In the genomic region with DNA sequence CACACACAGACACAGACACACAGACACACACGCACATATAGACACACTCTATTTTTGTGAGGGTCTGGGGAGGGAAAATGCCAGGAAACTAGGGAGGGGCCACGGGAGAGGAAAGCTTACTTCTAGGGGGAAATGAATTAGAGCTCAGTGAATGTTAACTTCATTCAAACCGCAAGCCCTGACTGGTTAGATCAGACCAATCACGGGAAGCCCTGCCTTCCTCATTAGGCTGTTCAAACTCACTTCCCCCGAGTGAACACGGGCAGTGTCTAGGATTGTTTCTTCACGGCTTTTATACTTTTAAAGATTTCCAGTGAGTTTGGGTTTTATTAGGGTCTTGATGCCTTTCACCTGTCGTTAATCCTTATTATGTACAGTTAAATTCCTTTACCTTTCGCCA, we compare ENCODE assay signal across 20 mouse cellular contexts. TPM values are rescaled to one million over a fixed set of nuclear protein-coding genes. Genes with fewer than 3 reads are reported as not detected.
DNase-seq lines count a peak whose midpoint lies in the region; ATAC-seq and TF ChIP-seq lines count a peak whose summit lies in the region.
"Had no signal": no experiment of that assay in that cellular context is flagged by ENCODE, and none has a peak within 500 bp of the region (broad histone marks: within the 10 kb centered on the region; RNA-seq: fewer than 3 reads in every experiment).

No protein-coding gene starts in this region.

- no peak overlapping the region for H3K4me2 ChIP-seq in intestine, embryonic 15.5 days (replicated peaks)
- H3K4me2 ChIP-seq: embryonic facial prominence, embryonic 12.5 days; forebrain, embryonic 15.5 days; heart, embryonic 15.5 days; hindbrain, embryonic 14.5 days had no signal

- intact Hi-C loops in gastrocnemius, adult 2 months (cut with DNase I): no loop called here

- no peaks in the 10 kb centered on the region for H3K9me3 ChIP-seq in intestine, embryonic 15.5 days
- H3K9me3 ChIP-seq: embryonic facial prominence, embryonic 12.5 days; forebrain, embryonic 15.5 days; heart, embryonic 10.5 days; heart, embryonic 15.5 days had no signal

- no peaks in the 10 kb centered on the region for H3K36me3 ChIP-seq in intestine, embryonic 15.5 days
- H3K36me3 ChIP-seq: embryonic facial prominence, embryonic 12.5 days; forebrain, embryonic 15.5 days; heart, embryonic 10.5 days; heart, embryonic 15.5 days; hindbrain, embryonic 10.5 days had no signal

- peak; percentile 84 for ATAC-seq in granulocyte monocyte progenitor cell, adult 5-6 weeks (replicated peaks; ENCODE audit: poor library complexity, severe bottlenecking)
- ATAC-seq in monocyte, adult 5-6 weeks (replicated peaks; ENCODE audit: insufficient number of reproducible peaks, low FRiP score, low TSS enrichment, poor library complexity, severe bottlenecking): peak; percentile 71; the same call in 1 of the 2 replicates
- no peak for ATAC-seq in intestine, embryonic 15.5 days
- ATAC-seq: forebrain, embryonic 15.5 days; intestine, embryonic 16.5 days had no signal

- H3K9ac ChIP-seq in intestine, embryonic 15.5 days: no peak overlapping the region
- H3K9ac ChIP-seq: embryonic facial prominence, embryonic 12.5 days; forebrain, embryonic 15.5 days; heart, embryonic 15.5 days; hindbrain, embryonic 14.5 days had no signal

- no peak overlapping the region for H3K4me3 ChIP-seq in gastrocnemius, adult 2 months
- H3K4me3 ChIP-seq in intestine, embryonic 15.5 days (replicated peaks): no peak overlapping the region
- H3K4me3 ChIP-seq: embryonic facial prominence, embryonic 12.5 days; forebrain, embryonic 15.5 days; heart, embryonic 10.5 days; heart, embryonic 15.5 days; hindbrain, embryonic 10.5 days had no signal

- H3K27ac ChIP-seq in gastrocnemius, adult 2 months: no peak overlapping the region
- H3K27ac ChIP-seq in intestine, embryonic 15.5 days: no peak overlapping the region
- H3K27ac ChIP-seq: embryonic facial prominence, embryonic 12.5 days; forebrain, embryonic 15.5 days; heart, embryonic 10.5 days; heart, embryonic 15.5 days; hindbrain, embryonic 10.5 days; hindbrain, embryonic 14.5 days had no signal

- H3K27me3 ChIP-seq in intestine, embryonic 15.5 days (replicated peaks): no peaks in the 10 kb centered on the region
- H3K27me3 ChIP-seq: embryonic facial prominence, embryonic 12.5 days; forebrain, embryonic 15.5 days; heart, embryonic 15.5 days had no signal

- no peak for TF ChIP-seq CTCF in gastrocnemius, adult 2 months (IDR thresholded peaks at IDR 0.05)

- H3K4me1 ChIP-seq in intestine, embryonic 15.5 days (replicated peaks): 0 out of 2 replicates have a peak, but pooled peaks cover 5% of the 10 kb centered on the region
- H3K4me1 ChIP-seq: embryonic facial prominence, embryonic 12.5 days; forebrain, embryonic 15.5 days; heart, embryonic 10.5 days; heart, embryonic 15.5 days; hindbrain, embryonic 10.5 days had no signal

- WGBS in intestine, embryonic 15.5 days: 46% methylated on average over 9 of the region's 9 CpGs

- peak; percentile 2 for DNase-seq in gastrocnemius, adult 2 months
- no peak for DNase-seq in gastrocnemius, adult 18-20 months (ENCODE audit: low spot score)
- DNase-seq in 416B (ENCODE audit: low read depth): peak; percentile 26
- DNase-seq in neural tube, embryonic 10.5 days (ENCODE audit: extremely low spot score, low spot score): no peak
- DNase-seq: adrenal gland, adult 2 months; adrenal gland, postnatal 36 days; cerebellum, adult 8-10 months; cerebellum, postnatal 14 days; gastrocnemius, postnatal 14 days; heart, postnatal 14 days had no signal

RNA-seq across cellular contexts. Expression of gene Fhad1, which starts 37.5 kb away (rescaled TPM):
- total RNA-seq in gastrocnemius, adult 2 months (2021): not detected
- total RNA-seq in gastrocnemius, adult 18-20 months (2021): not detected
- total RNA-seq in granulocyte monocyte progenitor cell, adult 5-6 weeks (2014; fragmentation: Nextera tagmentation): not detected in 2 replicates
- 0.39 TPM in 1 of 2 replicates, not detected in the other for total RNA-seq in granulocyte monocyte progenitor cell, adult 5-6 weeks (2017)
- total RNA-seq in monocyte, adult 5-6 weeks (2017): 0.32 to 4.4 TPM (median 0.38 TPM) in 3 replicates
- 1.4 and 2.3 TPM in 2 replicates for polyA plus RNA-seq in intestine, embryonic 15.5 days (2015; fragmentation: Nextera tagmentation; extraction: Ambion mirVana)

Comparison
In these comparisons a context has a peak if more than half of its experiments do, and no peak if none do; other contexts are left out.
1. DNase-seq: peak in gastrocnemius, adult 2 months (single experiment) and 416B (single experiment); none in gastrocnemius, adult 18-20 months (single experiment) and neural tube, embryonic 10.5 days (single experiment).